Mouse (Mus musculus): ENCODE data around the gene Slc27a2.

DNA sequence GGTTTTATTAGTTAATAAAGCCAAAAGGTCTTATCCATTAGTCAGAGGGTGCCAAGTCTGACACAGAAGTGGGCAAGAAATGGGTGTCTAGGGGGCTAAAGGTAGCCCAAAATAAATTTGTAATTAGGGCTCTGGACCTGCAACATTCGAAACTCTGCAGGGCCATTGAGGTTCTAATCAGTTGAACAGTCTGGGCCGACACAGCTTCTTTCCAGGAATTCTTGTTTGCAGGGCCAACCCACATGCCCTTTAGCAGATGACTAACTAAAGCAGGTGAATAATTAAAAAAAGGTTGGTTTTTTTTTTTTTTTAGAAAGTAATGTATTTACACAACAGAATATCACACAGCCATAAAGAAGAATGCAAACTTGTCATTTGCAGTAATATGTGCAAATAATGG, 70.2 kb downstream of the Slc27a2 start:
- TF ChIP-seq TAL1 (IDR thresholded peaks at IDR 0.05; ENCODE audit: low read length) (no peak), GATA1 (IDR thresholded peaks at IDR 0.05; ENCODE audit: low read length) (no peak)

All from erythroblast, embryonic 14.5 days (primary cell).